Mouse (Mus musculus) heart, postnatal 0 days (tissue): ENCODE measurements around the gene E130114P18Rik. TPM values are rescaled to one million over a fixed set of nuclear protein-coding genes. Genes with fewer than 3 reads are reported as not detected.

ENCODE experiments used
- ATAC-seq: fragments of 200-750 bp; cut with Nextera tagmentation; 2 replicates; pipeline ENCODE4 v1.8.0; 2017; ENCODE audit warnings: low read depth, moderate number of reproducible peaks, moderate library complexity; ENCODE audit not compliant: insufficient read depth
- DNase-seq: peaks from one replicate; pipeline ENCODE4 v3.0.0-alpha.2; 2016; ENCODE audit warnings: low spot score
- H3K27ac ChIP-seq: fragments of 300-500 bp; sonication (generic); 2 replicates; pipeline ENCODE4 v1.5.1; 2014; ENCODE audit warnings: low read depth, mild to moderate bottlenecking
- H3K27me3 ChIP-seq: fragments of 300-500 bp; sonication (generic); 2 replicates; pipeline ENCODE4 v1.6.1; 2014; ENCODE audit warnings: low read length, mixed read lengths; ENCODE audit not compliant: control insufficient read depth, insufficient read depth
- H3K36me3 ChIP-seq: fragments of 300-500 bp; sonication (generic); replicated peaks from 2 replicates; pipeline ENCODE4 v1.6.1; 2014; ENCODE audit warnings: low read length, mixed read lengths; ENCODE audit not compliant: control insufficient read depth, insufficient read depth
- H3K4me1 ChIP-seq: fragments of 300-500 bp; sonication (generic); 2 replicates; pipeline ENCODE4 v1.6.1; 2014; ENCODE audit warnings: antibody characterized with exemption; ENCODE audit not compliant: control insufficient read depth, insufficient read depth
- H3K4me2 ChIP-seq: fragments of 300-500 bp; sonication (generic); 2 replicates; pipeline ENCODE4 v1.6.1; 2014; ENCODE audit warnings: low read depth, mild to moderate bottlenecking, low read length, moderate library complexity
- H3K4me3 ChIP-seq: fragments of 300-500 bp; sonication (generic); 2 replicates; pipeline ENCODE4 v1.5.1; 2014; ENCODE audit warnings: low read depth, low read length
- H3K9ac ChIP-seq: fragments of 300-500 bp; sonication (generic); replicated peaks from 2 replicates; pipeline ENCODE4 v1.6.1; 2014; ENCODE audit warnings: low read depth, low read length, mixed read lengths
- H3K9me3 ChIP-seq: fragments of 300-500 bp; sonication (generic); replicated peaks from 2 replicates; pipeline ENCODE4 v1.6.1; 2016; ENCODE audit warnings: low read length; ENCODE audit not compliant: control insufficient read depth
- CTCF ChIP-seq: IDR thresholded peaks from 2 replicates; pipeline ENCODE4 v1.5.1; 2016; ENCODE audit warnings: antibody characterized with exemption, control low read depth, low read depth
- EP300 ChIP-seq: IDR thresholded peaks from 2 replicates; pipeline ENCODE4 v1.6.1; 2016; ENCODE audit warnings: antibody characterized with exemption, low read depth
- WGBS: fragments of 180-500 bp; shearing (Covaris S2); extraction: QIAGEN DNeasy Blood & Tissue Kit; methylation state at CpG from one replicate; pipeline ENCODE4 v1.1.7; 2014; 5-methylcytosine and 5-hydroxymethylcytosine counted together
- polyA plus RNA-seq: library from polyadenylated mRNA; unstranded; fragments of >200 nt; fragmentation: Nextera tagmentation; extraction: Ambion mirVana; gene quantifications from 2 replicates; pipeline ENCODE4 v1.2.1, GENCODE M21; 2015
- total RNA-seq: library from RNA; depleted of rRNA; stranded (reverse); fragments of >200 nt; gene quantifications from 2 replicates; pipeline ENCODE4 v1.2.3, GENCODE M21; 2014; ENCODE audit warnings: low replicate concordance; rRNA removed

The E130114P18Rik gene
- total RNA-seq (not detected in 2 replicates), polyA plus RNA-seq (0.45 and 0.52 TPM in 2 replicates)

DNA sequence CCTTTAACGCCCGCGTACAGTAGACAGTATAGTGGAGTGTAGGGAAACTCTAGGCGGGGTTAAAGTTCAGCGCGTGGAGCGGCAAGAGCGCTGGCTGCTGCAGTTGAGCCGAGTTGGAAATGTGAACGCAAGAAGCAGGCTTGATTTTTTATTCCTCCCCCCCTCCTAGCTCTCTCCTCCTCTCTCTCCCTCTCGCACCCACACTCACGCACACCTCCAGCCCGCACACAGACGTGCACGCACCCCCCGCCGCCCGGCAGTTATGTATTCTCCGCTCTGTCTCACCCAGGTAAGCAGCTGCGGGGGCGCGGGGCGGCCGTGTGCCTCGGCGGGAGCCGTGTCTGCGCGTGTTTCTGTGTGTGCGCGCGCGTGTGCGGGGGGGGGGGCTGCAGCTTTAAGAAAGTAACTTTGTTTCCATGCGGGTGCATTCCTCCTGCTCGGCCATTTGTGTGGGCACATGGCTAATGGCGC lies at the start of gene E130114P18Rik:
Gene E130114P18Rik, minus strand, starts transcription at position 373 of the 471 bp plus-strand sequence.
- ATAC-seq (peak; percentile 63), DNase-seq (peak; percentile 86)
- TF ChIP-seq EP300 (no peak), CTCF (no peak)
- Histone ChIP-seq H3K36me3 (no peaks in the 10 kb centered on the region; the same call in 1 of the 2 replicates), H3K4me1 (peaks cover 15% of the 10 kb centered on the region), H3K9me3 (no peaks in the 10 kb centered on the region), H3K9ac (peak within 1 kb of the TSS; percentile 100), H3K4me3 (peak within 1 kb of the TSS; percentile 98), H3K27me3 (no peaks in the 10 kb centered on the region), H3K27ac (peak within 1 kb of the TSS; percentile 99), H3K4me2 (peak within 1 kb of the TSS; percentile 74)
- WGBS = under 1% methylated on average over 36 of the region's 37 CpGs

DNA sequence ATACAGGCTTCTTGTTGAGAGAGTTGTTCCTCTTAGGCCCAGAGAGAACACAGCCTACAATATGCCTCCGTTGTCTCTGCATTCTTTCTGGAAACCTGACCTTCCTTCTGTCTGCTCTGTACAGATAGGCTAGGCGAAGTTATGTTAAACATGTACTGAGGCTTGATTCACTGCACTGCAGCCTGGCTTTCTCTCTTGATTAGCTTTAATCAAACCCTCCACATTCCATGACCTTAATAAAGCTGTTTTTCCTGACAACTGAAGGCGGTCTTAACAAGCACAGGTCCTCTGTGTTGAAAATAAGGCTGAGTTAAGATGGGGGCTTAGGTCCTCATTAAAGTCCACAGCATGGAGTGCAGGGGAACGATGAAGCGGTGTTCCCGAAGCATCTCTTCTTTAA lies 49.2 kb upstream of the E130114P18Rik start:
- H3K9ac ChIP-seq = 0 out of 2 replicates have a peak overlapping the region, but pooled peaks have one; percentile 26

DNA sequence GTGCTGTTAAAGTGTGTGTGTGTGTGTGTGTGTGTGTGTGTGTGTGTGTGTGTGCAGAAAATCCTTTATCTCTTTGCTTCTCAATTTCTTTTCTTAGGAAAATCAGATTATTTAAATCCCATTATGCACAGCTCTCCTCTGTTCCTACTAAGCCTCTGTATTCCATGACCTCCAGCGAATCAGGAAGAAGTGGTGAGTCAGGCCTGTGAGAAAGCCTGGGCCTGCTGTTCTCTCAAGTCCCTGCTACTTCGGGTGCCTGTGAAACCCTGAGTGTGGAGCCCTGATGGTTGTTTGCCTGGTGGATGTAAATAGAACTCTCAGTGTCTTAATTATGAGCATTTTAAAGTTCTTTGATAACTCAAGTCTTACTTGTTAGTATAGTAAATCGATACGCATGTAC lies 48.0 kb upstream of the E130114P18Rik start:
- H3K4me1 ChIP-seq = peaks cover 70% of the 10 kb centered on the region

More for the DNA sequence above, 49.2 kb upstream of the E130114P18Rik start:
- no peaks in the 10 kb centered on the region for H3K27me3 ChIP-seq
- ATAC-seq (peak; percentile 81), DNase-seq (peak; percentile 71)
- H3K4me2 ChIP-seq = no peak overlapping the region; the same call in 1 of the 2 replicates
- H3K27ac ChIP-seq = peak overlapping the region; percentile 85
- H3K4me1 ChIP-seq = peaks cover 77% of the 10 kb centered on the region
- H3K4me3 ChIP-seq = no peak overlapping the region
- TF ChIP-seq CTCF (no peak), EP300 (0 out of 2 replicates have a peak, but pooled peaks have one; percentile 41)
- no peaks in the 10 kb centered on the region for H3K36me3 ChIP-seq
- H3K9me3 ChIP-seq = no peaks in the 10 kb centered on the region
- WGBS = 40% methylated on average over 6 of the region's 6 CpGs

DNA sequence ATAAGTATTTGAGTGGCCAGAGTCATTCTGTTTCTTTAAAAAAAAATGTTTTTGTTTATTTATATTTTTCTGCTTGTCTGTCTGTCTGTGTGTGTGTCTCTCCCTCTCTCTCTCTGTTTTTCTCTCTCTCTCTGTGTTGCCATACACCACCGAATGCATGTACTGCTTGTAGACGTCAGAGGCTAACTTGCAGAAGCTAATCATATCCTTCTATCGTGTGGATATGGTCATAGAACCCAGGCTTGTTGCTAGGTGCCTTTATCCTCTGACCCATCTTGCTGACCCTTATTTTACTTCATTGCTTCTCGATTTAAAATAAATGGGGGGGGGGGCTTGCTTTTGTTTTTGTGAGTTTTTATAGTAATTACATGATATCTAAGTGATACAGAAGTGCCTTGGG lies 47.6 kb upstream of the E130114P18Rik start:
- no peak for DNase-seq
- TF ChIP-seq CTCF (no peak), EP300 (no peak)
- Histone ChIP-seq H3K9me3 (no peaks in the 10 kb centered on the region), H3K36me3 (no peaks in the 10 kb centered on the region), H3K27me3 (no peaks in the 10 kb centered on the region), H3K9ac (no peak overlapping the region), H3K4me2 (no peak overlapping the region), H3K4me1 (peaks cover 70% of the 10 kb centered on the region), H3K4me3 (no peak overlapping the region), H3K27ac (peak overlapping the region; percentile 85)
- ATAC-seq = no peak
- WGBS = 43% methylated on average over 4 of the region's 4 CpGs

More for the DNA sequence above, 48.0 kb upstream of the E130114P18Rik start:
- ATAC-seq (no peak), DNase-seq (no peak)
- no peak overlapping the region for H3K4me2 ChIP-seq
- TF ChIP-seq EP300 (no peak), CTCF (no peak)
- WGBS = 54% methylated on average over 4 of the region's 4 CpGs
- no peak overlapping the region for H3K4me3 ChIP-seq
- H3K27ac ChIP-seq = peak overlapping the region; percentile 85
- H3K36me3 ChIP-seq = no peaks in the 10 kb centered on the region
- no peaks in the 10 kb centered on the region for H3K9me3 ChIP-seq
- H3K9ac ChIP-seq = no peak overlapping the region
- H3K27me3 ChIP-seq = no peaks in the 10 kb centered on the region

DNA sequence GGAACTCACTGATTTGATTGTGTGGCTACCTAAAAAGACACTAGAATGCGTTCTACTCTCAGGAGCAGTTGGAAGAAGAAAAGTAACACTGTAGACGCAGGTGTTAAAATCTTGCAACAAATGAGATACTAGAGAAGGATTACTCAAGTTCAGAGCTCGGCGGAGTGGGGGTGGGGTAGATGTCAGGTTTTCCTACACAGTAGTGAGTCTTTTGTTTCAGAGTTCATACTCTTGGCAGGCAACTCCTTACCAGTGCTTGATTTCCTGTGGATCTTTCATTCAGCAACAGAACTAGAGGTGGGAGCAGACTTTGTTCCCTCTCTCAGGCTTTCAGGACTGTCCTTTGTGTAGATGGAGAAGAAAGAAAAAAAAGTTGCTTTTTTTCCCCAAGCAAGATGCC lies 46.6 kb upstream of the E130114P18Rik start:
- WGBS = 37% methylated on average over 4 of the region's 4 CpGs
- DNase-seq (no peak), ATAC-seq (no peak)
- Histone ChIP-seq H3K9me3 (no peaks in the 10 kb centered on the region), H3K27me3 (no peaks in the 10 kb centered on the region), H3K4me1 (peaks cover 65% of the 10 kb centered on the region), H3K9ac (no peak overlapping the region), H3K36me3 (no peaks in the 10 kb centered on the region), H3K4me2 (no peak overlapping the region), H3K4me3 (no peak overlapping the region), H3K27ac (peak overlapping the region; percentile 85)
- TF ChIP-seq CTCF (no peak), EP300 (no peak)

DNA sequence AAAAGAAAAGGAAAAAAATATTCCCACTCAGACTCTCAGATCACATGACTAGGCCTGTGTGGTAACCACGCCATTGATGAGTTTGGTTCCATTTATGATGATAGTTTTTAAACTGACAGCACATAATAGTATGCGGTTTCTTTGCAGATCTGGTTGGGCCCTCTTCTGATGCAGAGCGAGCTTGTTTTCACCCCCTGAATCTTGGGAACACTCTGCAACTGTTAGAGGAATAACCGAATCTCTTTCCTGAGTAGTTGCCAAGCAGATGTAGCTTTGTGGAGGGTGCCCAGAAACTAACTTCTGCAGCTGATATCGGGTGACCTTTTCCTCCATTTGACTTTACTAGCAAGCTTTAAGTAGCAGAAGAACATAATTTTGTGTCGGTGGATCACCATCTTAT lies 45.6 kb upstream of the E130114P18Rik start:
- ATAC-seq = no peak
- H3K4me2 ChIP-seq = no peak overlapping the region
- peaks cover 69% of the 10 kb centered on the region for H3K4me1 ChIP-seq
- H3K9me3 ChIP-seq = no peaks in the 10 kb centered on the region
- no peak overlapping the region for H3K9ac ChIP-seq
- peak overlapping the region; percentile 85 for H3K27ac ChIP-seq
- TF ChIP-seq EP300 (no peak), CTCF (no peak)
- no peaks in the 10 kb centered on the region for H3K27me3 ChIP-seq
- 61% methylated on average over 6 of the region's 6 CpGs for WGBS
- no peak overlapping the region for H3K4me3 ChIP-seq
- DNase-seq = no peak
- H3K36me3 ChIP-seq = no peaks in the 10 kb centered on the region
